Mouse (Mus musculus) embryonic fibroblast, embryonic 13.5 days (primary cell): ENCODE measurements around the gene Elf5.

Experiments used
- CTCF ChIP-seq: IDR thresholded peaks from 2 replicates; pipeline ENCODE4 v1.5.1; 2011; ENCODE audit warnings: mild to moderate bottlenecking, control low read depth, low read length, moderate library complexity, borderline replicate concordance; ENCODE audit not compliant: insufficient read depth
- POLR2A ChIP-seq: IDR thresholded peaks from 2 replicates; pipeline ENCODE4 v1.6.1; 2011; ENCODE audit warnings: low read depth, mild to moderate bottlenecking, control low read depth, low read length, moderate library complexity

GRCm38 (mm10) chr2:103477456-103477855 lies 66.0 kb downstream of the Elf5 start:
- TF ChIP-seq CTCF, result no peak
- TF ChIP-seq POLR2A, result no peak
